Mouse (Mus musculus) colon, adult 2 months (tissue): Measurements from ENCODE around the gene Cbr1. TPM values are rescaled to one million over a fixed set of nuclear protein-coding genes. Genes with fewer than 3 reads are reported as not detected.

ENCODE experiments used
- polyA plus RNA-seq: library from polyadenylated mRNA; depleted of rRNA; stranded (reverse); fragments of >200 nt; gene quantifications from 2 replicates; pipeline ENCODE4 v1.2.3, GENCODE M21; 2012; rRNA removed

The Cbr1 gene
- 381 and 484 TPM in 2 replicates for polyA plus RNA-seq

DNA sequence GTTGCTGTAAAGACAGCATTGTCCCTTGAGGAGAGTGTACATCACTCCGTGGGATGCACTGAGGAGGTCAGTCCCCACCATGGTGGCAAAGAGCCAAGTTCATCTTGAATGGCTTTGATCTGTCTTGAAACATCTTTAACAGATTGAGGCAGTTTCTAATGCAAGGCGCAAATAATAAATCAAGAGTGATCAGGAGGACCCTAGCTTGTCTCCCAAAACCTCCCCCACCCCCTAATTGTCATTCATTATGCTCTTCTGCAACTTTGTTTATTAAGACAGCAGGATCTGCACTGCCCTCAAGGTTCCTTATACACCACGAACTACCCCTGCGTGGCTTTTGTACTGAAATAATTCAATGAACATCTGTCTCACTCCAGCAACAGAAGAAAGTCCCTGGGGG lies at the start of gene Cbr1:
Gene Cbr1, plus strand, starts transcription at position 301 of the 400 bp plus-strand sequence.

DNA sequence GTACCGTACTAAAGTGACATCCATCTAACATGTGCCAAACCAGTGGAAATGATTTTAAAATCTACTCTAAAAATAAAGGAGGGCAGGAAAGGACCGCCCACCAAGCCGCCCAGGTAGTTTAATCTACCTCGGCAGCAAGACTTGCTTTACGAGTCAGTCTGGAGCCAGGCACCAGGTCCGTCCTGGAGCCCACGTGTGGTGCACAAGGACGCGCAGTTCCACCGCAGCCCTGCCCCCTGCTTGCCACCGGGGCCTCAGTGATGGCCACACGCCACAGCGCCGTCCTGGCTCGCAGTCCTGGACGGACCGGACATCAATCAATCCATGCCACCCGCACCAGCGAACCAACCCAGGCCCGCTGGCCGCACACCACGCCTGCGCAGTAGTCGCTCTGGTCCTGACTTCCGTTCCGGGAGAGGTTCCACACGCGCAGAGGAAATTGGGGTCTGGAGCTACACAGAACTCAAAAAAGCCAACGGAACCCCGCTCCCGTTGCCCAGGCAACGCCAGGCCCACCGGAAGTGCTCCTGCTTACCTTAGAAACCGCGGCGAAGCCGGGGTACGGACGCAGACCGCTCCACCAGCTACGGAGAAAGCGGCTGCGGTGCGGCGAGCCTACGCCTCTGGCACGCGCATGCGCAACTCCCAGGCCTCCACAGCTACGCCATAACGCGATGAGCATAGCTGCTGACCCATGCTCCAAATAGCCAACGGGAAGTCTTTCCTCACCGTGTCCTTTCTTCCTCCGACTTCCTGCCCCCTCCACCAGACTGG lies 2.0 kb upstream of the Cbr1 start, which contains the start of gene Setd4:
Gene Setd4, minus strand, starts transcription at position 625 of the 774 bp plus-strand sequence.

GRCm38 (mm10) chr16:93627761-93628400 lies 22.2 kb downstream of the Cbr1 start, which contains the start of gene Gm5678:
TSS of gene Gm5678 (plus strand) at chr16:93628097.

Other genes starting within 250 kb of the Cbr1 start
- gene Setd4, start 1.8 kb upstream of the Cbr1 start, polyA plus RNA-seq = 9.7 and 16.8 TPM in 2 replicates
- gene Gm5678, start 22.2 kb downstream of the Cbr1 start, polyA plus RNA-seq = not detected in 2 replicates
- gene Cbr3, start 77.4 kb downstream of the Cbr1 start, polyA plus RNA-seq = 35.0 and 73.3 TPM in 2 replicates
- gene Dop1b, start 106.1 kb downstream of the Cbr1 start, polyA plus RNA-seq = 110 and 122 TPM in 2 replicates
- 4.2 TPM in 2 replicates for gene Morc3, start 226.3 kb downstream of the Cbr1 start, polyA plus RNA-seq